Mouse (Mus musculus): ENCODE data around the gene Vhl.

Vhl gene

DNA sequence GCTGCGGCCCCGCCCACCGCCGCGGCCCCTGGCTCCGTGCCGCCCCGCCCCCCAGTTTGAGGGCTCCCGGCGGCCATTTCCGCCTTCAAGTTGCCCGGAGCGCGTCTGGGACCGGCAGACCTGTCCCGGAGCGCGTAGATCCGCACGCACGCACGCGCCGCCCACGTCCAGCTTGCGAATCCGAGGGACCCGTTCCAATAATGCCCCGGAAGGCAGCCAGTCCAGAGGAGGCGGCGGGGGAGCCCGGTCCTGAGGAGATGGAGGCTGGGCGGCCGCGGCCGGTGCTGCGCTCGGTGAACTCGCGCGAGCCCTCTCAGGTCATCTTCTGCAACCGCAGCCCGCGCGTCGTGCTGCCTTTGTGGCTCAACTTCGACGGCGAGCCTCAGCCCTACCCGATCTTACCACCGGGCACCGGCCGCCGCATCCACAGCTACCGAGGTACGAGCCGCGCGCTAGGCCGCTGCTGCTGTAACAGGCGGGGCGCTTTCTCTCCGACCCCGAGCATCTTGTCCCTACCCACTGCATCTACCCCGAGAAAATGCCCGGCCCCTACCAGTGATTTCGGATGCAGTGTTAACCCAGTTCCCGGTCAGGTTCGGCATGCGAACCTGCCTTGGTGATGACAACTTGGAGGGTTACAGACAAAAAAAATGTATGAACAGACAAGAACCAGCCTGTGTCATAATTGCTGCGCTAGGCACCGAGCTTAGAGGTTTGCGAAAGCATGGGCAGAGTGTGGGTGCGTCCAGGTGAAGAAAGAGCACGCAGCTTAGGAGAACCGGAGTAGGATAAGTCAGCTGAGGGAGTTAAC is at the start of gene Vhl:
Vhl (plus strand) TSS at position 19 of the 811 bp plus-strand sequence.
- DNase-seq (ENCODE audit: extremely low read depth, low read depth): no peak

DNA sequence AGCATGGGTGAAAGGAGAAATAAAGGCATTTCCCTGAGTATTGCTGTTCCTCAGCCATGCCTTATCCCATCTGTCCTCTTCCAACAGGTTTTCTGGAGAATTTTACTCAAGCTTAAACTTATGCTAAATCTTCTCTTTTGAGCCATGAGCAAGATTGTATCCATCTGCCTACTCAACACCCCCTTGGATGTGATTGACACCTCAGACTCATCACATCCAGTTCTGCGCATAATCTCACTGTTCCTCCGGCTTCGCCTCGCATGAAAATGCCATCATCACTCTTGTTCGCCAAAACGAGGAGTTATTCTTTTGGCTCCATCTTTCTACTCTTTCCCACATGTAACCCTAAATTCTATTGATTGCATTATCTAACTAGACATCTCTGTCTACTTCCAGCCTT is 47.7 kb upstream of the Vhl start:
- DNase-seq (ENCODE audit: extremely low read depth, low read depth): no peak

DNA sequence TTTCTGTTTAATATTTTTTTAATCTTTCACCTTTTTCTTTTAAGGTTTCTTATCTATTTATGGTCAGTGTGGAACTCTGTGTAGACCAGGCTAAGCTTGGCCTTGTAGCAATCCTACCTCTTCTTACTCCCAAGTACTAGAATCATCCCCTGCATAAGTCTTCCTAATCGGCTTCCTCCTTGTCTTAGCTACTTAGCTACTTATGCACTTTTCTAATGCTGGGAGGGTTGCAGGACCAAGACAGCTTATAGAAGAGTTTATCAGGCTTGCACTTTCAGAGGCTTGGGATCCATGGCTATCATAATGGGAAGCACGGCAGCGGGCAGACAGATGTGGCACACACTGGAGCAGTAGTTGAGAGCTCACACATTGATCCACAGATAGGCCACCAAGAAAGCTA is 44.5 kb upstream of the Vhl start:
- DNase-seq (ENCODE audit: extremely low read depth, low read depth): no peak

DNA sequence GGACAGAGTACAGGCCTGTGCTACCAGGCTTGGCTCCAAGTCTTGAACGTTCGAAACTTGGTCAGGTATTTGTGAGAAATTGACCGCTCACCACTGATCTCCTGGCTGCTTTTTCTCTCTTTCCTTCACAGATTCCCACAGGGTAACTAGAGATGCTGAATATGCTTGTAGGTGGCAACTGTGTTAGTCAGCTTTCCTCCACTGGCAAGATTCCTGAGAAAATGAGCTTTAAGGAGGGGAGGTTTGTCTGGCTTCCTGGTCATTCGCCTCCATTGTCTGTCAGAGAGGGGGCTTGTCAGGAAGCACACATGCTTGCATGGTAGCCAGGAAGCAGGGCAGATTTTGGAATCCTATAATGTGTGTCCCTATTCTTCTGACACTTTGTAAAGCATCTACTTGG is 40.7 kb upstream of the Vhl start:
- no peak for DNase-seq (ENCODE audit: extremely low read depth, low read depth)

DNA sequence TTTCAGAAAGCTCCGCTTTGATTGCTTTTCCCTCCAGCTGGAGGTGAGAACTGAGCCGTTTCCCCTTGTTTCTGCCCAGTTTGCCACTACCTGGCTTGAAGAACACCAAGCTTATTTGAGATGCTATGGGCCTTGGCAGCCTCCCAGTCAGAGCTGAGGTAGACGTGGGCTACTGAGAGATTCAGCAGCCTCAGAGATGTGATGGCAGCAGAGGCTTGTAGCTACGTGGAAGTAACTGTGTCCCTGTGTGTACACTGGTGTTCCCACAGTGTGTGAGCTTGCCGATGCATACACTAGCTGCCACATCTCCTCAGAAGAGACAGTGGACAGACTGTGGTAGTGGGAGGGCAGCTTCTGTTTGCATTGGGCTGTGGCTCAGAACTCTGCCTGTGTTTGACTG is 38.7 kb upstream of the Vhl start:
- DNase-seq (ENCODE audit: extremely low read depth, low read depth): no peak

DNA sequence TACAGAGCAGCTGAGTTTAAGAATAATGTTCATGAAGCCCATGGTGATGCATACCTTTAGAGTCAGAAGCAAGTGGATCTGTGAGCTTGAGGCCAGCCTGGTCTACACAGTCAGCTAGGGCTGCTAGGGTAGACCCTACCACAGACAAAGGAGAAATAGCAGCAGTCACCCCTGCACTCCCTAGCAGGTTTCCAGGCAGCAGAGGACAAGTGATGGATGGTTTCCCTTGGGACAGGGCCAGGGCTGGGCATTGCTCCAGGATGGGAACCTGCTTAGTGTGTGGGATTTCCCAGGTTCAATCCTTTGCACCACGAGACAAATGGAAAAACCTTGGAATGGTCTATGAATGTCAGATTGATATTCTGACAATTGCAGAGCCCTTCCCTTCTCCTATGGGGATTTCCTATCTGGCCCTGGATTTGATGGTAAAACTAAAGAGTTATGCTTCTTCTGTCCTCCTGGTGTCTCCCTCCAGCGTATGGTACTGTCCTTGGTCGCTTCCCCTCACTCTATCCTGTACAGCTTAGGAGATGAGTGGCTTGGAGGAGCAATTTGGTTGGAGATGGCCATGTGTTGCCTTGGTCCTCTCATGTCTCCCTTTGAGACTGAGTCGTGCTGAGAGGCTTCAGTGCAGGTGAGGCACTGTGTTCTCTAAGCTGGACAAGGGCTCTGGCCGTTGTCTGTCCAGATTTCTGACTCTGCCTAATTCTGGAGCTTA is 37.1 kb upstream of the Vhl start:
- DNase-seq (ENCODE audit: extremely low read depth, low read depth): no peak

DNA sequence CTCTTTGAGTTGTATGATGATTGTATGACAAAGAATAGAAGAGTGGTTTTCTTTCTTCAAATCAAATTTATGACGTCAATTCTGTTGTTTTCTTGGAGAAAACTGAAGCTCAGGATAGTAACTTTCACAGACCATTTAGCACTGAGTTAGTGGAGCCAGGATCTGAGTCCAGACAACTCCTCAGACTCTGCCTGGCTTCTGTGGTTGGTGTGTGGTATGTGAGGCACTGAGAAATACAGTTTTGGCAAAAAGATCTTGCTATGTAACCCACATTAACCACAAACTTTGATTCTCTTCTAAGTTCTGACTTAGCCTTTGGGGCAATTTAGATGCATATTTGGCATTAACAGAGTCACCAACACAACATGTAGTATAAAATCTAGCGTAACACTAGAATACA is 31.1 kb upstream of the Vhl start:
- no peak for DNase-seq (ENCODE audit: extremely low read depth, low read depth)

DNA sequence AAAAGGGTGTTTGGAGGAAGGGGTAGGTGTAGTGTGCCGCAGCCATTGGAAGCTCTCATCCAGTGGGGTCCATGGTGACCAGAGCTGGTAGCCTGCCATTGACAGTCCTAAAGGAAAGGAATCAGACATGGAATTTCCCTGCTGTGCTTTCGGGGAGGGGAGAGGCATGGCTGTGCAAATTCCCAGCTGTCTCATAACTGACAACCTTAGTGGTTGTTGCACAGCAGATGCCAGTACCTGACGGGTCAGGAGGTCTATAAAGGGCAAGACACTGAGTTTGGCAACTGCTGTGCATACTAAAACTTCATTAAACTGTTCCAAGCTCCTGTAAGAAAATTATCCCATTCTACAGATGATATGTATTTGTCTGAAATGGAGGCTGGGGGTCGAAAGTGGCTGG is 25.8 kb upstream of the Vhl start:
- DNase-seq (ENCODE audit: extremely low read depth, low read depth): no peak

DNA sequence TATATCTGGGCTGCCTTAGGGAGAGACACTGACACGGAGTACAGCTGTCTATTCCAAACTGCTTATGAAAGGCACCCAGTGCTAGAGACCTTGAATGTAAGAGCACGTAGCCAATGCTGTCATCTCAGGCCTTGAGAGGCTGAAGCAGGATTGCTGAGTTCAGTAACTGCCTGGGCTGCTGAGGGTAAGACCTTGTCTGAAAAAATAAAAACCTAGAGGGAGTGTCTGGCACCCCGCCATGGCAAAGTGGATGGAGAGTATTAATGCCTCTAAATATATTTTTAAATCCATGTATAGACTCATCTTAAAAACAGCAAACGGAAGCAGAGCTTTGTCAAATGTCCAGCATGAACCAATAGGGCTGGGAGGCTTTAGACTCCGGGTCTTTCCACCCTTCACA is 23.9 kb upstream of the Vhl start:
- DNase-seq (ENCODE audit: extremely low read depth, low read depth): no peak

DNA sequence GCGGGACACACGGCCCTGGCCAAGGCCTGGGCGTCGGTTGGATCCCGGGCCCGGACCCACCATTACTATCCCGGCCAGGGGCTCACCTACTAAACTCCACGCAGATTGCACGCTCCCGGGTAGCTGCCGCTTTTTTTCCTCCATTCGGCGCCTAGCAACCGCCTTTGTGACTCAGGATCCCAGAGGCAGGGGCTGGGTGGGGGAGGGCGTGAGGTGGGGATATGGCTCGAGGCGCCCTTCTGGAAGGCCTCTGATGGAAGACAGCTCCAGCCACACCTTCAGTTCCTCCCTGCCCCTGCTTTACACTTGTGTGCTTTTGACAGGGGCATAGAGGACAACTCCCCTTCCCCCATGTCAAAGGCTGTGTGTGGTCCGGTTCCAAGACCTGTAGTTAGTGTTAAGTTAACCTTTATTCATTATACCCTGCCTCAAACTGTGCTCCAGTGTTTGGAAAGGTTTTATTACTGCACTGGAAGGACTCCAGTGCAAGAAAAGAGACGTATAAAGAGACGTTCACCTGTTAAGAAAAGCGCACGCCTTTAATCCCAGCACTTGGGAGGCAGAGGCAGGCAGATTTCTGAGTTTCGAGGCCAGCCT is 23.1 kb upstream of the Vhl start, which contains the start of gene Fancd2os:
Fancd2os (minus strand) TSS at position 173 of the 597 bp plus-strand sequence.
- no peak for DNase-seq (ENCODE audit: extremely low read depth, low read depth)

DNA sequence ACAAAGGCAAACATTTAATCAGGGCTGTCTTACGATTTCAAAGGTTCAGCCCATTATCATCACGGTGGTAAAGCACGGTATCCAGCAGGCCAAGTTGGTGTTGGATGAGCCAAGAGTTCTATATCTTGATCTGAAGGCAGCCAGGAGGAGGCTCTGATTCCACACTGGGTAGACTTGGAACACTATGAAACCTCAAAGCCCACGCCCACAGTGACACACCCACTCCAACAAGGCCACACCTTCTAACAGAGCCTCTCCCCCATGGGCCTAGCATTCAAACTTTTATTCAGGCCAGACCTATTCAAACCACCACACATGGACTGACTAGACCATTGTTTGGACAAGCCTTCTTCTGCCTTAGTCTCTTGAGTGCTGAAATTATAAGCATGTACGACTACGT is 20.9 kb upstream of the Vhl start:
- no peak for DNase-seq (ENCODE audit: extremely low read depth, low read depth)

DNA sequence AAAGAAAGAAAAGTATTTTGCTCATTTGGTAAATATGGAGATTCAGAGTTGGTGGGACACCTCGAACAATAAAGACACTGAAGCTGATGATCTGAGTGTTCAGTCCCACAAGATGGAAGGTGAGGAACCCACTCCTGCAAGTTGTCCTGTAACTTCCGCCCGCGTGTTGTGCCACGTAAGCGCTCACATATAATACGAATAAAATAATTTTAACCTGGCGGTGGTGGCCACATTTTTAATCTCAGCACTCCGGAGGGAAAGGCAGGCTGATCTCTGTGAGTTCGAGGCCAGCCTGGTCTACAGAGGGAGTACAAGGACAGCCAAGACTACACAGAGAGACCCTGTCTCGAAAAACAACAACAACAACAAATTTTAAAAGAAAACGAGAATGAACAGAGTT is 19.8 kb upstream of the Vhl start:
- no peak for DNase-seq (ENCODE audit: extremely low read depth, low read depth)

DNA sequence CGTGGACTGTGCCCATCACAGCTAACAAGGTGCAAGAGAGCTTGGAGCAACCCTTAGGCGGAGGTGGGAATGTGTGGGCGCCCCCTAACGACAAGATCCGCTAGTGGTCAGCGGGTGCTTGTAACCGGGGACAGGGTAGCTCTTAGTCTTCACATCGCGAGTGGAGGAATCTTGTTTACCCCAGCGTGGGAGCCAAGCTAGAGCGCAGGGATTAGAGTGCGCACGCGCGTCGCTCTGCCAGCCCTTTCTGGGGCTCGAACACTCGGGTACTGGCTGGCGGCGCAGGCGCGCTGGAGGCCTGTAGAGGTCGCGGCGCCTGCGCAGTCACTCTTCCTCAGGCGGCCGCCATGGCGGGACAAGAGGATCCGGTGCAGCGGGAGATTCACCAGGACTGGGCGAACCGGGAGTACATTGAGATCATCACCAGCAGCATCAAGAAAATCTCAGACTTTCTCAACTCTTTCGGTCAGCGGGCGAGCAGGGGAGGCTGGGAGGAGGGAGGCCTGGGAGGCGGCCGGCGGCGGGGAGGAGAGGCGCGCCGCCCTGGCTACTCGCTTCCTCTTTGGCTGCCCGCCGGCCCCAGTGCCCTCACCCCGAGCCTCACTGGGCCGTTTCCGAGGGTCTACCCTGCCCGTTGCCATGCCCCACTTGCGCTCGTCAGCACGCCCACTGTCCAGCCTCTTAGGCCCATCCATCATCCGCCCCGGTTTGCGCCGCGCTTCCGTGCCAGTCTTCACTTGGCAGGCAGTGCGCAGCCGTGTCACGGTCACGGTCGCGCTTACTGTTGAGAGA is 19.1 kb upstream of the Vhl start, which contains the start of gene Brk1:
Brk1 (plus strand) TSS at position 341 of the 792 bp plus-strand sequence.
- peak; percentile 67 for DNase-seq (ENCODE audit: extremely low read depth, low read depth)

DNA sequence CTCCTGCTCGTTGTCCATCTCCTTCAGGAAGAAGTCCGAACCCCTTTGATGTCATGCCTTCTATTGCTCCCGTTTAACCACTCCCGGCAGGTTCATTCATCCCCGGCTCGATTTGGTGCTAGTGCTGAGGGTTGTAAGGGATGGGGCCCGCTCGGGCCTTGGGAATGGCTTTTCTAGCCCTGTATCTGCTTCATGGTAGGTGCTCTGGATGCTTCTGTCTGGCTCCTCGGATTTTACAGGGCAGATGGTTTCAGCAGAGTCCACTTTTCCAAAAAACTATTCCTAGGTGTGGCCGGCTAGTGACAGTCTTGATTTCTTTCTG is 18.6 kb upstream of the Vhl start:
- DNase-seq (ENCODE audit: extremely low read depth, low read depth): no peak

DNA sequence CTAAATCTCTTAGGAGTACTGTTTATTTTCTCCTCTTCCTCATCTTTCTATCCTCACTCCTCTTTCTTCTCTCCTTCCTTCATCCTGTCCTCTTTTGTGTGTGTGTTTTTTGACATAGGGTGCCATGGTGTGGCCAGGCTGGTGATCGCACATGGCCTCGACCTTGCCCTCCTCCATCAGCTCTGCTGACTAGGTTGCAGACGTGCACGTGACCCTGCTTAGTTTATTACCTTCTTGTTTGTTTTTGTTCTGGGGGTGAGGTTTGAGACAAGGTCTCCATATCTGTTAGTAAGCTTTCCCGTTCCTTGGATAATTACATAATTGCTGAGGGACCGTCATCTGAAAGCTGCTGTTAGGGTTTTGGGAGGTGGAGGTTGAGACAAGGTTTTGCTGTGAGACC is 14.9 kb upstream of the Vhl start:
- DNase-seq (ENCODE audit: extremely low read depth, low read depth): no peak

DNA sequence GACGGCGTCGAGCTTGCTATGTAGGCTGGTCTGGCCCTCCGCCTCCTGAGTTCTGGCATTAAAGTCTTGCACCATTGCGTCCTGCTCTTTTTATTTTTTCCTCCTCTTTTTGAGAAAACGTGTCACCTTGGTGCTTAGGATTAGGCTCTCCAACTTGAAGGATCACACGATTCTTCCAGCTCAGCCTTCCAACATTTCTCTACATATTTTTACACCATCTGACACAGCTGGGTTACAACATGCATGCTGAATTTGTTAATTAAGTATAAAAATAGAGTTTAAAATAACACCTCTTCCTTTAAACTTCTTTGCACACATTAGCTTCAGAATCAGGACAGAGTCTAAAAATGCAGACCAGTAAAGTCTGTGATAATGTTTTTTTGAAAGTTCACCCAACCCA is 14.5 kb upstream of the Vhl start:
- DNase-seq (ENCODE audit: extremely low read depth, low read depth): no peak

DNA sequence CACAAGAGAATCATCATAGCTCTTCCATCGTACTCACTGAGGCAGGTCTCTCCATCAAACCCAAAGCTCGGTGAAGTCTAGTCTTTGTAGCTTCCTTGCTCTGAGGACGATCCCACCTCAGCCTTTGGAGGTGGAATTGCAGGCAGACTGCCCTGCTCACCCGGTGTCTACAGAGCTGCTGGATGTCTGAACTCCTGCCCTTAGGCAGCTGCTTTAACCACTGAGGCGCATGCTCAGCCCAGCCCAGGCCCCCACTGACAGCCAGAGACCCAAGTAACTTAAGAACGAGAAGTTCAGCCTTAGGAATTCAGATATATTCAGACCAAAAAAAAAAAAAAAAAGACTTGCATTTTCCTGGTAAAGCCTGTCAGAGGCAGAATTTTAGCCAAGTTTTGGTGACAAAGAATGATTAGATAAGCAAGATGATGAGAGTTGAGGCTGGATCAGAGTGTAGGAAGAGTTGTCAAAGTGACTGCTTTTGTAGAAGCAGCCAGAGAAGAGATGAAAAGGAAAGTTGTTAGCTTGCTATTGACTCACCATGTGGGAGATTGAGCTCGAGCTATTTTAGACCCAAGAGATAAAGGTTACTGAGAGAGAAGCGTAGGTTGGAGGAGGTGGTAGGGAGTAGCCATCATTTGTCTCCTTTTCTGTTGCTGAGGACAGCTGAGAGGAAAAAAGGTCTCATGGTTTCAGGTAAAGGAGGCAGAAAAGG is 11.3 kb upstream of the Vhl start:
- no peak for DNase-seq (ENCODE audit: extremely low read depth, low read depth)

DNA sequence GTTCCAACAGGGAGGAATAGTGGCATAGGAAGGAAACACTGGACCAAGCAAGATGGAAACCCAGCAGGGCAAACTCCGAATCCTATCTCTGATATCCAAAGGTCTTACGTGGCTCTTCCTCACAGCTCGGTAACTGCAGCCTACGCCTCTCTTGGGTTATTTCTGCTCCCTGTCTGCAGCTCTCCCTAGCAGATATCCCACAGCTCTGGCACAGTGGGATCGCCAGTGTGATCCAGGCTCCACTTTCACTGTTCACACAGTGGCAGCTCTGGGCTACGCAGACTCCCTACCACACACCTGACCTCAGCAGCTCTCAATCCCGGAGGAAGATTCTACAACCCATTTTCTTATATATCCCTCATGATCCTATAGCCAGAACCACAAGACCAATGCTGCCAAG is 9.6 kb upstream of the Vhl start:
- no peak for DNase-seq (ENCODE audit: extremely low read depth, low read depth)

DNA sequence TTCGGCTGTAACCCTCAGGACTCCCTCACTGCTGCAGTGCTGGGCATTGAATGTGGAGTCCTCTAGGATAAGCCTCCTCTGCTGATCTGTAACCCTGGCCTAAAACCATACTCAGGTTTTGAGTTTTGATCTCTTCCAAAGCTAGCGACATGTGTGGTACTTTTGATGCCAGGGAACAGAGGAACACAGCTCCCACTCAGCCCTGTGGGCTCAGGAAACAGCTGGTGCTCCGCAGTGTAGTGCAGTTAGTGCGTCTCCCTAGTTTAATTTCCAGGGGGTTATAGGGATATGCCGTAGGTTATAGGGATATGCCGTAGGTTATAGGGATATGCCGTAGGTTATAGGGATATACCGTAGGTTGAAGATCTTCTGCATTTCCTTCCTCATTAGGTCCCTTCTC is 8.8 kb upstream of the Vhl start:
- DNase-seq (ENCODE audit: extremely low read depth, low read depth): no peak

DNA sequence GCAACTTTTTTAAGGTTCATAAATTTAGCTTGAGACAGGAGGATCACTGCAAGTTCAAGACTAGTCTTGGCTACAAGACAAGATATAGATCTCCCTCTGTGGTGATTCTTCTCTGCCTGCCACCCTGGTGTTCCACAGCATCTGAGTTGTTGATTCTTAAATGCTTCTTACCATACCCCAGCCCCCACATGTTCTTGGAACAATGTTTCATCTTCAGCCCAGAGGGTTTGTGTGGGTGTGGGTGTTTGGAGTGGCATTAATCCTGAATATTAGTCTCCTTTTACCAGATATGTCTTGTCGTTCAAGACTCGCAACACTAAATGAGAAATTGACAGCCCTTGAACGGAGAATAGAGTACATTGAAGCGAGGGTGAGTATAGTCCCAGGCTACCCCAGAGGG is 8.3 kb upstream of the Vhl start:
- no peak for DNase-seq (ENCODE audit: extremely low read depth, low read depth)

DNA sequence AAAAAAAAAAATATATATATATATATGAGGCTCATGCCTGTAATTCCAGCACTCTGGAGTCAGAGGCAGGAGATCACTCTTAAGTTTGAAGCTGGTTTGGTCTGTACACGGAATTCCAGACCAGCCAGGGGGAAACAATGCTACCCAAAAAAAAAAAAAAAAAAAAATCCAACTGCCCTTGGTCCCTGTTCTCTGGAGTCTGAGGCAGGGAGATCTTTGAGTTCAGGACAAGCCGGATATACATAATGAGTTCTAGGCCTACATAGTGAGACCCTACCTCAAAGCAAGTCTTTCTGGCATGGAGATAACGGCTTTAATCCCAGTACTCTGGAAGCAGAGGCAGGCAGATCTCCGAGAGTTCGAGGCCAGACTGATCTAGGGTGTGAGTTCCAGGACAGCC is 373 bp upstream of the Vhl start:
- no peak for DNase-seq (ENCODE audit: extremely low read depth, low read depth)
